Mouse (Mus musculus) cerebellum, postnatal 25 days (tissue): ENCODE data around the gene Bnc2.

Experiments used
- DNase-seq, 2 experiments: peaks; one replicate each; pipeline ENCODE4 v3.0.0; 2021; ENCODE audit warnings: mixed read lengths in 2 of 2

The Bnc2 gene

DNA sequence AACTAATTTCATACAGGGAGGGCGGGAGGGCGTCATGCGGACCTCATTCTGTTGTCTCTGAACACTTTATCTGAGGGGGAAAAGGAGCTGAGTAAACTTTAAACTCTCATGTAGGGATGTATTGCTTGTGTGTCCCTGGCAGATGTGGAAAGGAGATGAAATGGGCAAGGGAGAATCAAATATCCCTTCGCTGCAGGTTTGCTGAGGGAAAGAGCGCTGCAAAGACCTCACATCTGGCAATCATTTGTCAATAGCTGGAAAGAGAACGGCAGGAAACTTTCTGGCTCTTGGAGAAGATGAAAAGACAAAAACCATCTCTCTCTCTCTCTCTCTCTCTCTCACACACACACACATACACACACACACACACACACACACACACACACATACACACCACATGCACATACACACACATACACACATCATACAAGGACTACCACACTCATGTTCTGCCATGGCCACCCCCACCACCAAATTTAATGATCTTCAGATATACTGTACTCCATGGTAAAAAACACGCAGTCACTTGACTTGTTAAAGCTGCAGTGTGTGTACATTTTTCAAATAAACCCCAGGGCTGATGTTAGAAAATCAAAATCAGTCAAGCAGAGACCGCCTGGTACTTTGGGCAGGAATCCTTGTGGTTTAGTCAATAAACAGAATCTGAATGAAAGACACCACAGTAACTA lies 172.3 kb downstream of the Bnc2 start:
- no peak for DNase-seq

DNA sequence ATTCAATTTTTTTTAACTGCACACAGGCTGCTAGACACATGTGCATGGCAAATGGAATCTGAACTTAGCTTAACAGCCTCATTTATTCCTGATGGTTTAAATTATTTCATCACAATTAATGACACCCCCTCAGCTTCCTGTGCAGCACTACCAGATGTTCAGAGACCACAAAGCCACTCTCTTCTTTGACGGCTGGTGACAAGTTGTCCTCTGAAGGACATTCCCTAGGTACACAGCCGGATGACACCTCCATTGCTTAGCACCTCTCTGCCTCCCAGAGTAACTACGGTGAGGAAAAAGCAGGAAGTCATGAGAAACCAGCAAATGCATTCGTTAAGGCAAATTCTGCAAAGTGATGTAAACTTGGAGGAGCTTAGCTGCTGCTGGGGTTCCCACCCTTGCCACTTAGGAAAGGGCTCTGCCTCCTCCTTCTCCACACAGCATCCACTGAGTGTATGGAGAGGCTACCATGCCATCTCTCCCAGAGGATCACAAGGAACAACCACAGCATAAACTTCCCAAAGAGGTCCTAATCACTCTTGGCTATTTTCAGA lies 174.2 kb downstream of the Bnc2 start:
- no peak for DNase-seq

DNA sequence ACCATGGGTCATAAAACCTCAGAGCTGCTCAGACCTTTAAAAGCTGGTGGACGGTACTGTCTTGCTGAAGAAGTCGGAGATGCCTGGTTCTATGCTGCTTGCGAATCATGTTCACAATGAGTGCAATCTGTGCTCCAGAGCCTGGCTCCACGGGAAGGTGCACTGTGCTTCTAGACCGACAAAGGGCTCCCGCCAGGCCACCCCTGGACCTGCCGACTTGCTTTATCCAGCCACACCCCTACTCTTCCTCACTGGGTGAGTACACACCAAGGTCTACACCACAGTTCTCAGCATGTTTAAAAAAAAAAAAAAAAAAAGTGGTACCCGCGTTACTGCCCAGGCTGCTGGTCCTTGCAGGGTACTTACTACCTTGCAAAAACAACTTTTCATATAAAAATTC lies 174.8 kb downstream of the Bnc2 start:
- no peak for DNase-seq

DNA sequence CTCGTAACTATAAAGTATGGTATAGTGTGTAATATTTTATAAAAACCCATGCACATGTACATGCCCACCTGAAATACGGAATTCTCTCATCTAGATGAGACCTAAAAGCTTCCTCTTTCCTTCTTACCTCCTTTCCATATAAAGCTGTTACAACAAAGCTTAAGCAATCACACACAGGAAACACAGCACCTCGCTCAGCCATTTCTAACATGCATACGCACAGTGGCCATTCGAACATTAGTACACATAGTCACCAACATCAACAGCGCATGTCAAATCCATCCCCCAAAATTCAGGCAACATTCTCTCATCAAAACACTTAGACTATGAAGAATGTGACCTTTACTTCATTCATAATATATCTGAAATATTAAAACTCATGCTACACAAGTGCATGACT lies 176.6 kb downstream of the Bnc2 start:
- DNase-seq: no peak

- no peak for DNase-seq
Measured at GRCm38 (mm10) chr4:84488323-84488722, 186.8 kb downstream of the Bnc2 start.

DNA sequence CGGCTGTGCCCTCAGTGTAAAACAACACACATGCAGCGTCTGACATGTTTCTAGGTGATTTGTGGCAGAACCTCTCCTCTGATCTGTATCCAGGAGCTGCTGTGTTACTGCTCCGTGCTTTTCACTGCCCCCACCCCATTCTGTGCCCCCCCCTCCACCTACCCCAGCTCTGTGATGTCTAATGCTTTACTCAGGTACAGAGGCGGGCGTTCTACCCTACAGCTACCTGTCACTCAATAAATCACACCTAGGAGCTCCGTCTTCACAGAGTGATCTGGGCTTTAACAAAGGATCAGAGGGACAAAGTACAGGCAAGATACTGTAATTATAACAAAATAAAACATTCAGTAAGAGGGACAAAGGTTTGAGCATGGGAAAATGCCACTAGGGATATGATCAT lies 192.4 kb downstream of the Bnc2 start:
- no peak for DNase-seq

DNA sequence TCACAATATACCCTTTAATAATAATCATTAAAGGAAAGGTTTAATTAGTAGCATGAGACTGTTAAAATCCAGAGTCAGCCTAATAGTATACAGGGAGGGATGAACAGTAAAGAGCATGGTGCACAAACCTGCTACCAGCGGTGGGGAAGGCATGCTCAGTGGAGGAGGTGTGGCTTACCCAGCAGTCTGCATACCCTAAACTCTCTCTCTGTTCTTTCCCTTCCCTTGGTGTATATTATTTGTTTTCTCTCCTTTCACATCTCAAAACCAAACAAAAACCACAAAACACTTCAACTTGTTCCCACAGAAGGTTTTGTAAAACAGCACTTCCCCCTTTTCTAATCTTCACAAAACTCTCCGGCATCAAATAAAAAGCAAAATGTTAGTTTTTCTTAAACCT lies 202.4 kb downstream of the Bnc2 start:
- no peak for DNase-seq

- DNase-seq: no peak
Measured at GRCm38 (mm10) chr4:84470106-84470885, 204.8 kb downstream of the Bnc2 start.

DNA sequence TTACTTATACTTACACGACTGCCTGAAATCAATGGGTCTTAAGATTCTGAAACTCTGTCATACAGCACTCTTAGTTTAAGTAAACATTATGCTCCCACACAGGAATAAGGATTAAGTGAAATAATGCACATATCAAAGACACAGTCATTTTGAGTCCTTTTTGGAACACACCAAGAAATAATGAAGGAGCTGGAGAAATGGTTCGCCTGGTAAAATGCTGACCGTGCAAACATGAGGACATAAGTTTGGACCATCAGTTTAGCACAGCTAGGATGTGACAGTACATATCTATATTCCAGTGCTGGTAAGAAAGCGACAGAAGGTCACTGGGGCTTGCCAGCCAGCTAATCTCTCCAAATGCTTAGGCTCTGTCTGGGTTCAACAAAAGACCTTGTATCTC lies 205.7 kb downstream of the Bnc2 start:
- DNase-seq: no peak

DNA sequence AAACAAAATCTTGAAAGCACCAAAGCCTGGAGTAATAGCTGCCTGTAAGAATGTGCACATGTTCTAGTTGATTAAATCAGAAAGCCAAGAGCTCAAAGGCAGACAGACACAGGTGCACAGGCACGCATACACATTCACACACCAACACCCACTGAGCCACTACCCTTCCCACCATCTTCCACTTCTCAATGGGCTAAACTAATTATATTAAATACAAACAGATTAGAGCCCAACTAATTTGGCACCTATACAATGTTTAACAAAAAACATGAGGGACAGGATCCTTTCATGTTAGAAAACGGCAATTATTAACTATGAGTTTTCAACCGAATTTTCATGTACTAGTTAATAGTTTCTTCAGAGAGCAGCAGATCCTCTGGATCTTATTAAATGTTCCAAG lies 207.4 kb downstream of the Bnc2 start:
- no peak for DNase-seq

- DNase-seq: no peak
Measured at GRCm38 (mm10) chr4:84458218-84458560, 216.9 kb downstream of the Bnc2 start.

DNA sequence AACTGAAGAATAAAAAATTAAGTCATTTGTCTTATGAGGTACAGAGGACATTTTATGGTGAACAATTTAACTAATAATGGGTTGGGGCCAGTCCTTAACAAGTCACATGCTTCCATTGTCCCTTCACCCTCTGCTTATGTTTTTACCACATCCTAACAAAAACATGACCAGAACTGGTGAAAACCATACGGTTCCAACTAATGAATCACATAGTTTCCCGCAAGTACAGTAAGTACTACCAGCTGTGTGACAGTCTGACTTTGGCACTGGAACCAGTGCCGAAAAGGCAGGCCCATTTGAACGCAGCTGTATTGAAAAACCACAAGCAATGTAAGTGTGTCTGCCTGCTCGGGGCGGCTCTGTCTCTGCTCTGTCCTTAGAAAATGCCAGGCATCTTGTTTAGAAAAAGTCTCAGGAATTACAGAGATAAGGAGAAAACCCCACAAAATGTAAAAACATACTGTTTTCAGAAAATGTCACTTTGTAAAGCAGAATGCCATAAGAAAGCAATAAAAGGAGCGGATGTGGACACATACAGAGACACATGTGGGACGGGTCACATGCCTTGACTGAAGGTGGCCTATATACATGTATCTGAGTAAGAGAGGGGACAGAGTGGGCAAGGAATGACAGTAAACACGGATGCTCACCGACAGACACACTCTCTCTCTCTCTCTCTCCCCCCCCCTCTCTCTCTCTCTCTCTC lies 217.4 kb downstream of the Bnc2 start:
- no peak for DNase-seq

DNA sequence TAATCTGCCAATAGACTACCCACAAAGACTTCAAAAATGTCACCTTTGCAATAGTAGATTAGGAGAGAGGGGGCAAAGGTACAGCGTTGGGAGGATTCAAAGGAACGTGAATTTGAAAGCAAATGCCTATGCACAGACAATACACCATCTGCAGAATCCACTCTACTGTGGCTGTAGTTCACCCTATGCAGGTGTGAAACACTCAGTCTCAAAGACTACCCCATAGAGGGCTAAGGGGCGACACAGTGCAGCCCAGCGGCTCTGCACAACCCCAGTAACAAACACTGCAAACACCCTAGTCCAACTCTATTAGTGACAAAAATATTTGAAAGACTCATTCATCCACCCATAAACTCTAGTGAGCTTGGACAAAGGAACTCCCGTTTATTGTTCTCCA lies 218.2 kb downstream of the Bnc2 start:
- no peak for DNase-seq

- peak; percentile 26 to 31 for DNase-seq
Measured at GRCm38 (mm10) chr4:84456198-84456852, 218.8 kb downstream of the Bnc2 start.

GRCm38 (mm10) chr4:84454493-84454892 lies 220.6 kb downstream of the Bnc2 start:
- no peak for DNase-seq

DNA sequence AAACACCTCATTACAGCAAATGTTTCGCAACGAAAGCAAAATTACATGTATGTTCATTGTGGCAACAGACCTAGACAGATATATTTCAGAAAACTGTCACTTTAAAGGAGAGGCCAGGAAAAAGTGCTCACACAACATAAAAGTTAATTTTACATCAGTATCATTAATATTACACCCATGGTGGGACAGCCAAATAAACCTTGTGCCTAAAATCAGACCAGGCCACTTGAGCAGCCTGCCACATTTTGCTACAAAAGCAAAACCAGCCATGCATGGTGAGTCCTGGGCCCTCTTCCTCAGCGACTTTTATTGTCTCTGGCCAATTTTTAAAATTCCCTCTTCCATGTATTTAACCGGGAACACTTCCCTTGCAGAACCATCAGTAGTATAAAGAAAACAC lies 221.5 kb downstream of the Bnc2 start:
- DNase-seq: no peak

- no peak for DNase-seq
Measured at GRCm38 (mm10) chr4:84452642-84453041, 222.4 kb downstream of the Bnc2 start.

DNA sequence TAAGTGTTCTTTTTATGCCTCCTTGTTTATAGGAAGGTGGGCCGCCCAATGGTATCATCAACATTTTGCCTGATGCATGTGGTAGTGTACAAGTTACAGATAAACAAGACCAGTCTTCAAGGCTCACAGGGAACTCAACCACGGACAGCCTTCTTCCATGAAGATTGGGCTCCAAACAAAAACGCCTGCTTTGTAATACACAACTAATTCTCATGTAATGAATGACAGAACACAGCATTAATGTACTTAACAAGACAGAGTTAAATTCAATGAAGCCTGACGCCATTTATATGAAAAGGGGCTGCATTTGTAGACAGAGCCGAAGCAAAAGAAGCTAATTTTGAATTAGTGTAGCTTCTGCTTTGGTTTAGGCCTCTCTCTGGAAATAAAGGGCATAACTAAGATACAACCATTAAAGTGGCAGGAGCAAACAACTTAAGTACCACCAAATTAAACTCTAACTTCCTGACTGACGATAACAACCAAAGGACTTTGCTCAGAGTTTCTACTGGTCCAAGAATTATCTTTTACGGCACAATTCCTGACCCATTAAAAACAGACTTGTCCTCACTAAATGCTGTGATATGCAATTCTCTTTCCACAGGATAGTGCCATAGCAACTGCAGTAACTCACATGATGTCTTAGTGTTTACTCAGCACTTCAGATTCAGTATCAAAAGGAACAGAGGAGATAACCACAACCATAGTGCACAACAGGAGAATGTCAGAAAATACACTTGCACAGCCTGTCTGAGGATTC lies 225.6 kb downstream of the Bnc2 start:
- DNase-seq: no peak

DNA sequence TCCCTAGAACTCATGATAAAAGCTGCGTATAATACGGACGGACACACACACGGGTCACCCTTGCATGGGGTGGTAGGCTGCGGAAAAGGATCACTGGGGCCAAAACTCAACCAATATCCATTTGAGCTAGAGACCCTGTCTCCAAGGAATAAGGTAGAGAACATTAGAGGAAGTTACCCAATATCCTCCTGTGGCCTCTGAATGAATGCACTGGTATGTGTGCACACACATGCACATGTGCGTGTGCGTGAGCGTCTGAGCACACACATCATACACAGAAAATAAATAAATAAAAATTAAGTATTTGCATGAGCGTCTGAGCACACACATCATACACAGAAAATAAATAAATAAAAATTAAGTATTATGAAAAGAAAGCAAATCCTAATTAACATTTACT lies 241.8 kb downstream of the Bnc2 start:
- DNase-seq: no peak

DNA sequence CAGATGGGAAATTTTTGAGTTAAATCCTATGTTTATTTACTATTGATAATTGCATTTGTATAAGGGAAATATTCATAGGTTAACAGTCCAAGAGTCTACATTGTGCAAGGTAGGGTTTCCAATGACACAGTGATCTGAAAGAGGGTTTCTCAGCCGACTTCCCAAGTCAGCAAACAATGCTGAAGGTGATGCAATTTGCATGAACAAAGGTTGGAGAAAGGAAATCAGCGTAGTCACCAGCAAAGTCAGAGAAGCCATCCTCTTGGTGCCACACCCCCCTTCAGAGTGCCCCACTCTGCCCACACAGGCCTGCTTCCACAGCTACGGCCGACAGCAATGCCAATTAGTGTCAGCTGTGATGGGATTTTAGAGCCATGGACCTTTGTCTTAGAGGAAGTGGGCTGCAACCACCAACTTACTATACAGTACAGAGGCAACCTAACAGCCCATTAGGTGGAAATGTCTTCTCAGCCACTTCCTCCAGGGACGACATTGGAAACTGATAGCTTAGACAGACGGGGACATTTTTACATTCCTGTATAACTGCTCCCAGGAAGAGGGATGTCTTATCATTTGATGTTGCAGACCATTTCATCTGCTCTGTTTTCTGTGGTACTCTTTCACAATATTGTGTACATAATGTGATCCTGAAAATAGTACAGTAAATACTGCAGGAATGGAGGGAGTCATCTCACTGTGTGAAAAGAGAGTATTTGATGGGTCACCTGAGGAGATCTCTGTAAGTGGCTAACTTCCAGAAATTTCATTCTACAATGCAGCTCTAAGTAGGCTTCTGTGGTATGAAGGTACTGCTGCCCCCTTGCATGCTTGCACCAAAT lies 243.2 kb downstream of the Bnc2 start:
- no peak for DNase-seq

GRCm38 (mm10) chr4:84427955-84428354 lies 247.1 kb downstream of the Bnc2 start:
- no peak for DNase-seq

- no peak for DNase-seq
Measured at GRCm38 (mm10) chr4:84411431-84411830, 263.6 kb downstream of the Bnc2 start.
